Mouse (Mus musculus) MEL (cell line): ENCODE measurements around the gene Prkcd. TPM values are rescaled to one million over a fixed set of nuclear protein-coding genes. Genes with fewer than 3 reads are reported as not detected.

Experiments used
- DNase-seq: peaks from one replicate; pipeline ENCODE4 v3.0.0; 2011; ENCODE audit warnings: low read depth, low spot score
- H3K27ac ChIP-seq: 2 replicates; pipeline ENCODE4 v1.5.1; 2012; ENCODE audit warnings: low read depth, mild to moderate bottlenecking, control low read depth, low read length, moderate library complexity; ENCODE audit not compliant: control insufficient read depth
- H3K27me3 ChIP-seq, 2 experiments: fragments of 150-350 bp in 1 of 2; sonication (generic) in 1 of 2; 2 replicates each; pipeline ENCODE4 v1.6.1; 2012; ENCODE audit warnings: low read length in 2 of 2, mild to moderate bottlenecking in 2 of 2, improper control_type of control experiment in 1 of 2, moderate library complexity in 1 of 2; ENCODE audit not compliant: insufficient read depth in 2 of 2, control insufficient read depth in 1 of 2
- H3K36me3 ChIP-seq, 2 experiments: 2 replicates each; pipeline ENCODE4 v1.6.1; 2012 to 2014; ENCODE audit warnings: low read length in 2 of 2, improper control_type of control experiment in 1 of 2, inconsistent platforms in 1 of 2, mild to moderate bottlenecking in 1 of 2; ENCODE audit not compliant: insufficient read depth in 2 of 2, control insufficient read depth in 1 of 2
- H3K4me1 ChIP-seq, 2 experiments: fragments of 150-350 bp in 1 of 2; sonication (generic) in 1 of 2; 2 replicates each; pipeline ENCODE4 v1.6.1; 2012; ENCODE audit warnings: low read length in 2 of 2, improper control_type of control experiment in 1 of 2, mild to moderate bottlenecking in 1 of 2; ENCODE audit not compliant: insufficient read depth in 2 of 2, control insufficient read depth in 1 of 2
- H3K4me3 ChIP-seq, 2 experiments: fragments of 150-350 bp in 1 of 2; sonication (generic) in 1 of 2; 2 replicates each; pipeline ENCODE4 v1.5.1; 2012; ENCODE audit warnings: low read depth in 2 of 2, low read length in 2 of 2, mild to moderate bottlenecking in 2 of 2, moderate library complexity in 2 of 2, control low read depth in 1 of 2, improper control_type of control experiment in 1 of 2; ENCODE audit not compliant: control insufficient read depth in 1 of 2, insufficient read depth in 1 of 2
- H3K79me2 ChIP-seq: 2 replicates; pipeline ENCODE4 v1.6.1; 2012; ENCODE audit warnings: mild to moderate bottlenecking, low read length, moderate library complexity; ENCODE audit not compliant: control insufficient read depth, poor library complexity, insufficient read depth
- H3K9ac ChIP-seq: 2 replicates; pipeline ENCODE4 v1.6.1; 2012; ENCODE audit warnings: low read depth, mild to moderate bottlenecking, control low read depth, low read length, moderate library complexity; ENCODE audit not compliant: control insufficient read depth, poor library complexity, severe bottlenecking
- H3K9me3 ChIP-seq: fragments of 150-350 bp; sonication (generic); replicated peaks from 2 replicates; pipeline ENCODE4 v1.6.1; 2012; ENCODE audit warnings: mild to moderate bottlenecking, low read length, improper control_type of control experiment, moderate library complexity; ENCODE audit not compliant: insufficient read depth
- CHD1 ChIP-seq: IDR thresholded peaks from 2 replicates; pipeline ENCODE4 v1.6.1; 2012; ENCODE audit warnings: low read depth, mild to moderate bottlenecking, inconsistent platforms, low read length, improper control_type of control experiment
- CTCF ChIP-seq, 3 experiments: IDR thresholded peaks in 2 of 3; conservative IDR thresholded peaks in 1 of 3; 2 replicates each; pipeline ENCODE4 v1.5.1; 2011 to 2012; ENCODE audit warnings: low read length in 3 of 3, low read depth in 2 of 3, mild to moderate bottlenecking in 2 of 3, improper control_type of control experiment in 1 of 3, inconsistent platforms in 1 of 3, mixed read lengths in 1 of 3, moderate library complexity in 1 of 3; ENCODE audit not compliant: control insufficient read depth in 1 of 3, insufficient read depth in 1 of 3, poor library complexity in 1 of 3, severe bottlenecking in 1 of 3
- GABPA ChIP-seq: IDR thresholded peaks from 2 replicates; pipeline ENCODE4 v1.6.1; 2012; ENCODE audit warnings: low read depth, mild to moderate bottlenecking, inconsistent platforms, low read length, improper control_type of control experiment, moderate library complexity
- HCFC1 ChIP-seq: IDR thresholded peaks from 2 replicates; pipeline ENCODE4 v1.6.1; 2012; ENCODE audit warnings: low read depth, mild to moderate bottlenecking, inconsistent platforms, low read length, improper control_type of control experiment, moderate library complexity
- MAZ ChIP-seq: IDR thresholded peaks from 2 replicates; pipeline ENCODE4 v1.6.1; 2012; ENCODE audit warnings: low read depth, mild to moderate bottlenecking, inconsistent platforms, low read length, improper control_type of control experiment
- MEF2A ChIP-seq: IDR thresholded peaks from 2 replicates; pipeline ENCODE4 v1.6.1; 2014; ENCODE audit warnings: low read depth, mild to moderate bottlenecking, inconsistent platforms, low read length, improper control_type of control experiment; ENCODE audit not compliant: poor library complexity, insufficient replicate concordance, severe bottlenecking; ENCODE audit errors: extremely low read depth
- NELFE ChIP-seq: IDR thresholded peaks from 2 replicates; pipeline ENCODE4 v1.6.1; 2011; ENCODE audit warnings: low read depth, low read length, improper control_type of control experiment
- NRF1 ChIP-seq: IDR thresholded peaks from 2 replicates; pipeline ENCODE4 v1.6.1; 2014; ENCODE audit warnings: low read depth, mild to moderate bottlenecking, inconsistent platforms, low read length, improper control_type of control experiment, moderate library complexity; ENCODE audit not compliant: poor library complexity, insufficient read depth, severe bottlenecking
- POLR2AphosphoS5 ChIP-seq: IDR thresholded peaks from 2 replicates; pipeline ENCODE4 v1.6.1; 2012; ENCODE audit warnings: low read depth, borderline replicate concordance, mild to moderate bottlenecking, inconsistent platforms, low read length, moderate library complexity, mixed read lengths
- SIN3A ChIP-seq: IDR thresholded peaks from 2 replicates; pipeline ENCODE4 v1.6.1; 2012; ENCODE audit warnings: low read length, improper control_type of control experiment, inconsistent platforms
- SMC3 ChIP-seq: IDR thresholded peaks from 2 replicates; pipeline ENCODE4 v1.6.1; 2011; ENCODE audit warnings: low read depth, low read length, improper control_type of control experiment
- TCF12 ChIP-seq: IDR thresholded peaks from 2 replicates; pipeline ENCODE4 v1.6.1; 2014; ENCODE audit warnings: low read depth, mild to moderate bottlenecking, inconsistent platforms, low read length, improper control_type of control experiment, moderate library complexity
- UBTF ChIP-seq: IDR thresholded peaks from 2 replicates; pipeline ENCODE4 v1.6.1; 2012; ENCODE audit warnings: low read depth, mild to moderate bottlenecking, inconsistent platforms, low read length, improper control_type of control experiment, moderate library complexity, borderline replicate concordance; ENCODE audit not compliant: insufficient read depth
- USF2 ChIP-seq, 2 experiments: IDR thresholded peaks; 2 replicates each; pipeline ENCODE4 v1.6.1; 2011 to 2012; ENCODE audit warnings: improper control_type of control experiment in 2 of 2, low read length in 2 of 2, borderline replicate concordance in 1 of 2, inconsistent platforms in 1 of 2, low read depth in 1 of 2, mild to moderate bottlenecking in 1 of 2; ENCODE audit not compliant: insufficient read depth in 1 of 2
- ZC3H11A ChIP-seq: IDR thresholded peaks from 2 replicates; pipeline ENCODE4 v1.6.1; 2012; ENCODE audit warnings: low read depth, mild to moderate bottlenecking, inconsistent platforms, low read length, improper control_type of control experiment
- polyA plus RNA-seq, 2 experiments: library from polyadenylated mRNA; stranded (reverse) in 1 of 2; unstranded in 1 of 2; fragments of >175 nt in 1 of 2; fragments of >200 nt in 1 of 2; gene quantifications; 2 replicates each; pipeline versions ENCODE4 v1.2.1 to v1.2.4; 2012; ENCODE audit warnings: low replicate concordance in 2 of 2, low read depth in 1 of 2; ENCODE audit not compliant: insufficient read length in 2 of 2, insufficient read depth in 1 of 2, missing spikeins in 1 of 2
- total RNA-seq: library from RNA; depleted of rRNA; stranded (reverse); fragments of 300-350 nt; gene quantifications from 2 replicates; pipeline ENCODE4 v1.2.3, GENCODE M21; 2012

The Prkcd gene
- total and polyA plus RNA-seq, 3 experiments: 33.9 to 72.7 TPM; not detected in 1

DNA sequence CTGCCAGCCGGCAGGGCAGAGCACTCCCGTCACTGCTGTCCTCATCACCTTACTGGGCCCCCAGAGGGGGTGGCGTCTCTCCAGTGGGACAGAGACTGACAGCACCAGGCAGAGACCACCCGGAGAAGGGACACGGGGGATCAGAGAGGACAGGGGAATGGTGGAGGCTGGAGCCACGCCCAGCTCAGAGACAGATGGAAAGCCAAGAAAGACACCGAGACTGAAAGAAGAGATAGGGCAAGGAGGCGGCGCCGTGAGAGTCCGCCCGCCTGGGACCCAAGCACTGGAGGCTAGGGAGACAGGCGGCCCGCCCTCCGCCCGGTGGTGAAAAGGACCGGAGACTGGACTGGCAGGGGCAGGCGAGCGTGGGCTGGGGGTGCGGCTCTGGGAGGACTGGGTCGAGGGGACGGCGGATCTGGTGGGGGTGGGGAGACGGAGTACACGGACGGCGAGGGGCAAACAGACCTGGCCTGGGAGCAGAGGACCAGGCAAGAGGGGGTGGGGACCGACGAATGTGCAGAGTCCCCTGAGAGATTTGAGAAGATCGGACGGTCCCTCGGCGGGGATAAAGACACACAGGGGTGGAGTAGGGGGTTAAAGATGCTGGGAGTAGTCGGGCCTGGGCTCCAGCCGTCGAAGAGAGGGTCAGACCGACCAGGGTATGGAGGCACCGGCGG, 741 bp downstream of the Prkcd start:
- TF ChIP-seq SIN3A (peak; percentile 43), HCFC1 (no peak)
- TF ChIP-seq, all 39 proteins: peak for 1
- peak; percentile 87 for DNase-seq
- peak overlapping the region; percentile 84 to 87 for H3K4me3 ChIP-seq

DNA sequence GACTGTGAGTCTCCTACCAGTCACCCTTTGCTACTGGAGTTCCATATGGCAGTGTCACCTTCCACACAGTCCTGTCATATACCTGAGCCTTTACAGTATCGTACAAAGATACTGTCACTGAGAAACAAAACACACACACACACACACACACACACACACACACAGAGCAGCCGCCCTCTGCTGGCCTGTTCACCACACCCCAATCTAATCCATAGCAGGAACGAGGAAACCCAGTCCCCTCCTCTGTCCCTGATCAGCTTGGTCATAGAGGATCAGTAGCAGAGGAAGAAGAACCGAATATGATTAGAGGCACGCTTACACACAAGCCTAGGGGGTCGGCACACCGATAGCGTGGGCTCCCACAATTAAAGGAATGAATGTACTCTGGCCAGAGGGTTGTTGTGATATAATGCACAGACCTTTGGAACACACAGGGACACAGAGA, 1.7 kb downstream of the Prkcd start:
- no peak for TF ChIP-seq MEF2A
- peak; percentile 39 for TF ChIP-seq SIN3A
- TF ChIP-seq USF2 (IDR thresholded peaks at IDR 0.05; ENCODE audit: borderline replicate concordance in 1 of 2, insufficient read depth in 1 of 2, low read depth in 1 of 2, low read length in 2 of 2): no peak
- no peak for TF ChIP-seq POLR2AphosphoS5
- no peak for TF ChIP-seq ZC3H11A
- TF ChIP-seq MAZ: no peak
- no peak for TF ChIP-seq GABPA
- TF ChIP-seq NRF1: no peak
- no peak for TF ChIP-seq CHD1
- TF ChIP-seq NELFE: no peak
- TF ChIP-seq CTCF (IDR thresholded peaks at IDR 0.05 in 2 of 3, conservative IDR thresholded peaks at IDR 0.05 in 1 of 3; ENCODE audit: control insufficient read depth in 1 of 3, insufficient read depth in 1 of 3, low read depth in 2 of 3, low read length in 3 of 3, poor library complexity in 1 of 3, severe bottlenecking in 1 of 3): peak in 2 of 3 experiments; percentile 46 to 49; a peak in 5 of 6 replicates
- TF ChIP-seq UBTF: no peak
- 0 out of 2 replicates have a peak, but pooled peaks have one; percentile 10 for TF ChIP-seq SMC3
- TF ChIP-seq TCF12: no peak
- TF ChIP-seq, all 39 proteins: peak for 3
- peaks cover 0 to 11% of the 10 kb centered on the region in 2 experiments; a peak in 2 of 4 replicates for H3K36me3 ChIP-seq
- H3K9me3 ChIP-seq: no peaks in the 10 kb centered on the region
- H3K9ac ChIP-seq: peak overlapping the region; percentile 87
- peaks cover 13 to 35% of the 10 kb centered on the region in 2 experiments for H3K4me1 ChIP-seq
- peak overlapping the region; percentile 50 for H3K27ac ChIP-seq
- peak; percentile 69 for DNase-seq
- peaks cover 22% of the 10 kb centered on the region for H3K79me2 ChIP-seq
- peak overlapping the region; percentile 84 to 87 for H3K4me3 ChIP-seq
- no peaks in the 10 kb centered on the region for H3K27me3 ChIP-seq

More for the DNA sequence above, 741 bp downstream of the Prkcd start:
- peaks cover 22% of the 10 kb centered on the region for H3K79me2 ChIP-seq
- H3K4me1 ChIP-seq: peaks cover 13 to 37% of the 10 kb centered on the region in 2 experiments
- peaks cover 0 to 11% of the 10 kb centered on the region in 2 experiments; a peak in 2 of 4 replicates for H3K36me3 ChIP-seq
- H3K9me3 ChIP-seq: no peaks in the 10 kb centered on the region
- peak overlapping the region; percentile 51 for H3K27ac ChIP-seq
- peak overlapping the region; percentile 87 for H3K9ac ChIP-seq
- no peaks in the 10 kb centered on the region for H3K27me3 ChIP-seq
